ENCODE assay signal across 13 mouse cellular contexts in genomic region chr10:9338207-9338801, GRCm38 (mm10).
"Had no signal": no experiment of that assay in that cellular context is flagged by ENCODE, and none has a peak within 500 bp of the region (broad histone marks: within the 10 kb centered on the region; RNA-seq: fewer than 3 reads in every experiment).

No protein-coding gene starts in this region.

- H3K4me2 ChIP-seq: liver, embryonic 11.5 days; liver, embryonic 15.5 days; neural tube, embryonic 13.5 days had no signal

- H3K27ac ChIP-seq: left cerebral cortex, adult 2 months; limb, embryonic 10.5 days; liver, embryonic 15.5 days; neural tube, embryonic 13.5 days; stomach, postnatal 0 days had no signal

- H3K4me3 ChIP-seq: left cerebral cortex, adult 2 months; limb, embryonic 10.5 days; liver, embryonic 15.5 days; neural tube, embryonic 13.5 days had no signal

- H3K9ac ChIP-seq: liver, embryonic 15.5 days; neural tube, embryonic 13.5 days had no signal

- H3K36me3 ChIP-seq: limb, embryonic 10.5 days; liver, embryonic 15.5 days; neural tube, embryonic 13.5 days had no signal

- H3K4me1 ChIP-seq: limb, embryonic 10.5 days; liver, embryonic 15.5 days had no signal

- H3K9me3 ChIP-seq: limb, embryonic 10.5 days; liver, embryonic 15.5 days; neural tube, embryonic 13.5 days had no signal

- DNase-seq: kidney, adult 8-10 months; kidney, postnatal 25 days; lung, adult 2 months; lung, postnatal 36 days; thymus, adult 2 months; thymus, postnatal 25 days had no signal

- H3K27me3 ChIP-seq: liver, embryonic 15.5 days; neural tube, embryonic 13.5 days had no signal

- ATAC-seq: lung, postnatal 0 days had no signal
